Mouse (Mus musculus) T-cell, adult 66 days (primary cell): Measurements from ENCODE around the gene Cdkn2aip. TPM values are rescaled to one million over a fixed set of nuclear protein-coding genes. Genes with fewer than 3 reads are reported as not detected.

Source experiments
- total RNA-seq, 2 experiments: library from RNA; stranded (reverse); gene quantifications; 3 replicates in 1 of 2; 4 replicates in 1 of 2; pipeline ENCODE4 v1.2.4; 2023

Cdkn2aip gene
- total RNA-seq: 10 to 100 TPM; 31.2 to 46.3 TPM

GRCm38 (mm10) chr8:47713761-47714745 lies at the start of gene Cdkn2aip:
TSS of gene Cdkn2aip (minus strand) at chr8:47713932.

GRCm38 (mm10) chr8:47674777-47675710 lies 38.7 kb downstream of the Cdkn2aip start, which contains the start of gene Ing2:
TSS of gene Ing2 (minus strand) at chr8:47675556.

Other genes with a start within 250 kb of the Cdkn2aip start
- gene Trappc11, start 180.5 kb downstream of the Cdkn2aip start, total RNA-seq: 10 to 100 TPM; 37.6 to 40.8 TPM
- gene Rwdd4a, start 180.3 kb downstream of the Cdkn2aip start, total RNA-seq: 10 to 100 TPM; 31.1 to 32.2 TPM
- 10 to 100 TPM; 31.2 to 31.8 TPM for gene Ing2, start 38.4 kb downstream of the Cdkn2aip start, total RNA-seq
- not detected for gene Cldn24, start 108.2 kb upstream of the Cdkn2aip start, total RNA-seq
- gene Cldn22, start 110.5 kb upstream of the Cdkn2aip start, total RNA-seq: not detected